Mouse (Mus musculus) frontal cortex, adult (tissue): ENCODE results near the gene Mrps35.

Source experiments
- ATAC-seq: cut with Nextera tagmentation; 2 replicates; pipeline ENCODE4 v1.9.2; 2017; ENCODE audit warnings: mild to moderate bottlenecking, moderate library complexity, mixed read lengths; ENCODE audit not compliant: low TSS enrichment

The Mrps35 gene

DNA sequence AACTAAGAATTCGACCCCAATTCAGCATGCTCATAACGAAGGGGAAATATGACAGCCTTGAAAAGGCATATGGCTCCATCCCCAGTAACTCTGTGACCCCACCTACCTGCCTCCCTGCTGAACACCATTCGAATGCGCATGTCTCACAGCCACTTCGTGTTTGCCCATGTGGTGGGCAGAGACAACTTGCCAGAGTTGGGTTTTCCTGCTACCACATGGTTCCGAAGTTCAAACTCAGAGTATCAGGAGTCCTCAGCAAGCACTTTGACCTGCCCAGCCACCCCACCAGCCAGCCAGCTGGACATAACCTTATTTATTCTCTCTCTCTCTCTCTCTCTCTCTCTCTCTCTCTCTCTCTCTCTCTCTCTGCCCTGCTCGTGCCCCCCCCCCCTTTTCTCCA, 45.2 kb downstream of the Mrps35 start:
- no peak for ATAC-seq

DNA sequence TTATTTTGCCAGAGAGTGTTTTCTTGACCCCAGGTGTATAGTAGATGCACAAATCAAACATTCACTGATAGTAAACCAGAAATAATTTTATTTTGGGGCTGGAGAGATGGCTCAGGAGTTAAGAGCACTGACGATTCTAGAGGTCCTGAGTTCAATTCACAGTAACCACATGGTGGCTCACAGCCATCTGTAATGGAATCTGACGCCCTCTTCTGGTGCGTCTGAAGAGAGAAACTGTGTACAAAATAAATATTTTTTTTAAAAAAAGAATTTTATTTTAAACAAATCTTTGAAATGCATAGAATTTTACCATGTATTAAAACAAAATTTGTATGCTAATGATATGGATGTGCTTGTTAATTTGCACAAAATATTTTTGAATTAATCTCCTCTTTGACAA, 46.0 kb downstream of the Mrps35 start:
- ATAC-seq: no peak

DNA sequence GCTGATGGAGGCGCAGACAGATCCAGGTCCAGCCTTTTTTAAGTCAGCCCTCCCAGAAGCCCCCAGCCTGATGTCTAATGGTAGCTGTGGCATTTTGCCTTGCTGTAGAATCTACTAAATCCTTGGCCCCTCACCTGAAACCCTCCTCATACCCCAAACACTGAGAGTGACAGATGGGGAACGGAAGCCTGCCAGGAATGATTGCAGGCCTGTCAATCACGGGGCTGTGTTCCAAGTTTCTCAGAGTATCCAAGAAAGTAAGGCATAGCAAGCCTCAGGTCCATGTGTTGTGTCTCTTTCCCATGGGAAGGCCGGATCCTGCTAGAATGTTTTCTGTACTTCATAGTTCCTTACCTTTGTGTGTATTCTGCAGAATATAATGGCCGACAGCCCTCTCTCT, 47.6 kb downstream of the Mrps35 start:
- ATAC-seq: no peak

DNA sequence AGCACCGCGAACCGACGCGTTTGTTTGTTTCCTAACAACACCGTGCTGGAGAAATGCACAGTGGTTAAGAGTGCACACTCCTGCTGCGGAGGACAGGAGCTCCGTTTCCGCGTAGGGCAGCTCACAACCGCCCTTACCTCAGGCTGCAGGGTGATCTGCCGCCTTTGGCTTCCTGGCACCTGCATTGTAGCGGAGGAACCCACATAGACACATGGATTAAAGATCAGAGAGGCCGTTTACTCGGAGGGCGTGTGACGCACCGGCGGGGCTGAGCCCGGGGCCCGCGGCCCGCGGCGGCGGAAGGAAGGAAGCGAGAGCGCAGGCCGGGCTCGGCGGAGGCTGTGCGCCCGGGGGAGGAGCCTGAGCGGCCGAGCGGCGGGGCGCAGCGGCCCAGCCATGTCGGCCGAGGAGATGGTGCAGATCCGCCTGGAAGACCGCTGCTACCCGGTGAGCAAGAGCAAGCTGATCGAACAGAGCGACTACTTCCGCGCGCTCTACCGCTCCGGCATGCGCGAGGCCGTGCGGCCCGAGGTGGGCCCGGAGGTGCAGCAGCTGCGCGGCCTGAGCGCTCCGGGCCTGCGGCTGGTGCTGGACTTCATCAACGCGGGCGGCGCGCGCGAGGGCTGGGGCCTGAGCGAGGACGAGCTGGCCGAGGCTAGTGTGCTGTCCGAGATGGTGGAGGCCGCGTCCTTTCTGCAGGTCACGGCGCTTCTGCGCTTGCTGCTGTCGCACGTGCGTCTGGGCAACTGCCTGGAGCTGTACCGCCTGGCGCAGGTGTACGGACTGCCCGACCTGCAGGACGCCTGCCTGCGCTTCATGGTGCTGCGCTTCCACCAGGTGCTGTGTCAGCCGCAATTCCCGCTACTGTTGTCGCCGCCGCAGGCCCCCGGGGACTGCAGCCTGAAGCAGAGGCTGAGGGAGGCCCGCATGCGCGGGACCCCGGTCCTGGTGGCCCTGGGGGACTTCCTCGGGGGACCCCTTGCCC, 48.9 kb downstream of the Mrps35 start, which contains the start of gene Klhl42:
Klhl42 (plus strand) TSS at position 244 of the 985 bp plus-strand sequence.
- peak; percentile 90 for ATAC-seq

DNA sequence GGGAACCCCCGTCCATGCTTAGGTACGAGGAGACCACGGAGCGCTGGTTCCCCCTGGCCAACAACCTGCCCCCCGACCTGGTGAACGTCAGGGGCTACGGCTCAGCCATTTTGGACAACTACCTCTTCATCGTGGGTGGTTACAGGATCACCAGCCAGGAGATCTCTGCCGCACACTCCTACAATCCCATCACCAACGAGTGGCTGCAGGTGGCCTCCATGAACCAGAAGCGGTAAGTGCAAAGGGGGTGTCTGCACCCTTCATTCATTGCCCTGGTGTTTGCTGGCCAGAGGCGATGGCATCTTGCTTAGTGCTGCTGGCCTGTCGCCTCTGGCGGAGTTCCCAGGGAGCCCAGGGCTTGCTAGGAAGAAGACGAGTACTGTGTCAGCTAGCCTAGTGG, 49.6 kb downstream of the Mrps35 start:
- peak; percentile 54 for ATAC-seq

DNA sequence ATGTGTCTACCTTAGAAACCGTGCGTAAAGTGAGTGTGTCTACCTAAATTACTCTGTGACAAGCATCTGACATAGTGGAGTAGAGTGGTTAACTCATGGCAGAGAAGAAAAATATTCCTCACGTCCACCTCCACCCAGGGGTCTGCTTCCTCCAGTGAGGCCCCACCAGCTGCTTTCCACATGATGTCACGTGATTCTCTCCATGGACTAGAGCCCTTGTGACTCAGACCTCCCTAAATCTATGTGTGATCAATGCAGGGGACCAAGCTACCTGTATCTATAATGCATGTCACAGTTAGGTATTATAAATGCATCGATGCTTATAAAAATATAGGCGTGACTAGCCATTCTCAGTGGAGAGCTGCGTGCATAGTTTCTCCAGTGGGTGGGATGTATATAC, 52.2 kb downstream of the Mrps35 start:
- ATAC-seq: no peak

DNA sequence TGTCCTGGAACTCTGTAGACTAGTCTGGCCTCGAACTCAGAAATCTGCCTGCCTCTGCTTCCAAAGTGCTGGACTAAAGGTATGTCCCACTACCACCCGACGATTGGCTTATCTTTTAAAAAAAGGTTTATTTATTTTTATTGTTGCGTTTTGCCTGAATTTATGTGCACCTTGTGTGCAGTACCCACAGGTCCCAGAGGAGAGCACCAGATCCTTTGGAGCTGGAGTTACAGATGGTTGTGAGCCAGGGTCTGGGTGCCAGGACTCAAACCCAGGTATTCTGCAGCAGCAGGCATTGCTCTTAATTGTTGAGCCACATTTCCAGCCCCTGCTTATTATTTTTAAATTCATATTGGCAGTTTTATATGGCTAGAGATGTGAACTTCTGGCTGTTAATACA, 53.5 kb downstream of the Mrps35 start:
- ATAC-seq: no peak

DNA sequence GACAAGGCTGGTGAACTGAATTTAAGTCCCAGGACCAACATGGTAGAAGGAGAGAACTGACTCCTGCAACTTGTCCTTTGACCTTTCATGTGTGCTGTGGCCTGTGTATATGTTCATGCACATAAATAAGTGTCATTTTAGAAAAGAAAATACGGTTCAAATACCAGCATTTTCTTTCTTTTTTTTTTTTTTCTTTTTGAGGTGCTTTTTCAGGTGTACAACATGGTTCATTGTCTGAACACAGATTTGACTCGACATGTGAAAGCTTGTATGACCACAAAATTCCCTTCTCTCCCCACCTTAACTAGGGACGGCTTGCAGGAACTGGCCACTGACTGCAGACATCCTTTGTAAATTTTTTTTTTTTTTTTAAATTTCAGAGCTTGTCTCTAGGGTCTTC, 54.4 kb downstream of the Mrps35 start:
- ATAC-seq: no peak

DNA sequence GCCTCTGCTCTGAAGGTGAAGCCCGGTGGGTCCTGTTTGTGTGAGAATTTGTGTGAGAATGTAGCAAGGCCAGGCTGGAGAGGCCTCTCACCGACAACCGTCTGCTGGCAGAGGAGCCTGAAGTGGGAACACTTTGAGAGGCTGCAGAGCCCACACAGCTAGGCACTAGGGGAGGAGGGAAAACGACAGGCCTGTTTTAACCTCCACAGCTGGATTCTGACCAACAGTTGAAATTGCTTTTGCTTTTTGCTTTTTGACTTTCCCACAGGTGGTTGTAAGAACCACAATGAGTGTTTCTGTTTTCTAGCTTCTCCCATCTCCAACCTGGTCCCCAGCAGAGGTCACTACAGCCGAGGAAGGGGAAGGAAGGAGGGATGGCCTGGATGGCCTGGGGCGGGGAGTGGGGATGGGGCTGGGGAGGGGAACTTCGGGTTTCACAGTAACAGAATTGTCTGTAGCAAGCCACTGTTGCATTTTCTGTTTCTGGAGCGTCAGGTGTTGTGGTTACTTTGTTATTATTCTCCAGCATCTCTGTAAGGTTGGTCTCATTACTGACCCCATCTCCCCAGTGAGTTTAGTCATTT, 54.9 kb downstream of the Mrps35 start:
- ATAC-seq: no peak

DNA sequence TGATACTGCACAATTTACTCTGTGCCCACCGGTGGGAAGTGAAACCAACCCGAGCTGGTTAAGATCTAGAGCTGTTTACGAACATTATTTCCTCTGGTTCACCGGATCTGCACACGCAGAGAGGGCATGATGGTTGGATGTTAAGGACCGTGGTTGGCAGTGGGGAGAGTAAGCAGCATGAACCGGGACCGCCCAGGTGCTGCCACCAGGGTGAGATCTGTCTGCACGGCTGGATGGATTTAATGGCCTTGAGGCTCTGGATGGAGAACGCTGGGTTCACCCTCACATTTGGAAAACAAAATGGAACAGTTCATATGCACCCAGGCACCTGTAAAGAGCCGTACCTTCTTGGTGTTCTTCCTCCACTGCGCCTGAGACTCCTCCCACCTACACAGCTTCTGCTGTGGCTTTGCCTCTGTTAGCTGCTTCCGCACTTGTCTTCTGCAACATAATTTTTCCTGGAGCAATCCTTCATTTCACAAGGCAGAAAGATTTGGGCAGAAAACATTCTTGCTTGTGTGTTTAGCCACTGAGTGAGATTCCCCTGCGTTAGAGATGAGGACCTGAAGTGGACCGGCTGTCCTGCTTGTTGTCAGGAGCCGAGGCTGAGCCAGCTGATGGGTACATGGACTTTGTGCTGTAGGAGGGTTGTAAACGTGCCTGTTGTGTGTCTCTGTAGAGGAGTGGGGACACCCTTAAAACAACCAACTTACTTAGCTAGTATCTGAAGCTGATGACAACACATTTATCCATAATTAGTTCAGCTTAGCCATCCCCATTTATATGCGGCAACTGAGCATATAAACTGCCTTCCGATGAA, 57.1 kb downstream of the Mrps35 start:
- ATAC-seq: peak; percentile 82

DNA sequence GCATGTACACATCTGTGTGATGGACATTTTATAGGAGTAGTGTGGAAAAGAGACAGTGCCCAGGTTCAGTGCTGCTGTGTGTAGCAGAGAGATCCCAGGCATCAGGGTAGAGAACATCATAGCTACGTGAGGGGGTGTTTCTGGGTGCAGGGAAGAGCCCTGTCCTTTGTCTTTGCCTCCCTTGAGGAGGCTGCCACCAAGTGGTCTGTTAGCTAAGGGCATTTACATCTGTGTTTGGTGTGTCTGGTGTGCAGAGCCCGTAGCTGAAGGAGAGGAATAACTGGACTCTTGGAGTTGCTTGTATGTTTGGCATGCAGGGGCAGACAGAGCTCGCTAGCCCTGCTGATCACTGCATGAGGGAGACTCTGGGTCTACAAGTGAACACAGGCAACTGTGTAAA, 59.7 kb downstream of the Mrps35 start:
- no peak for ATAC-seq

DNA sequence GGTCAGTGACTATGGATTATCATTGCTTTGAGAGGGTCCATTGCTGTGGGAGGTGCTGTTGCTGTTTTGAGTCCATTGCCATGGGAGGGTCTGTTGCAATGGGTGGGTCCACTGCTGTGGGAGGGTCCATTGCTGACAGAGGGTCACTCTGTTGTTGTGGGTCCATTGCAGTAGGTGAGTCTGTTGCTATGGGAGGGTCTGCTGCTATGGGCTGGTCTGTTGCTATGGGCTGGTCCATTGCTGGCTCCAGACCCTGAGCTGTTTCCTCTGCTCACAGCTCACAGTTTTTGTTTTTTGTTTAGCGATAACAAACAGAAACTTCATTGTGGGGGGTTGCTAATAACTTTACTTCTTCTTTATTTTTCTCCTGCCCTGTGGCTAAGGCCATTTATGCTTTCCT, 63.0 kb downstream of the Mrps35 start:
- ATAC-seq: no peak

DNA sequence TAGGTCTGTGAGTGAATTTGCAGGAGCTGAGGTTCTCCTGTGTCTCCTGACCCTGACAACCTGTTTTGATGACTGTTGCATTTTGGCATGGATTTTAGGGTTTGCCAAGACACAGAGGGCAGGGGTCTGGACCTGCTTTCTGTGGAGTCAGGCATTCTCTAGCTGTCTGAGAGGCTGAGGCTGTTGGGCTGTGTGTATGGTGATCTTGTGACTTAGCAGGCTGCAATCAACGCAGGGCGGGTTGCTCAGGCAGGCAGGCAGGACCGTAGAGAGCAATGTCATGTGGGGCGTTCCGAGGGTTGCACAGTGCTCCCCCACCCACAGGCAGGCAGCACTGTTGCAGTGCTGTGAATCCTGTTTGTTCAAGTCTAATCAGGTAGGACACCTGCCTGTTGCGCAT, 64.2 kb downstream of the Mrps35 start:
- no peak for ATAC-seq

DNA sequence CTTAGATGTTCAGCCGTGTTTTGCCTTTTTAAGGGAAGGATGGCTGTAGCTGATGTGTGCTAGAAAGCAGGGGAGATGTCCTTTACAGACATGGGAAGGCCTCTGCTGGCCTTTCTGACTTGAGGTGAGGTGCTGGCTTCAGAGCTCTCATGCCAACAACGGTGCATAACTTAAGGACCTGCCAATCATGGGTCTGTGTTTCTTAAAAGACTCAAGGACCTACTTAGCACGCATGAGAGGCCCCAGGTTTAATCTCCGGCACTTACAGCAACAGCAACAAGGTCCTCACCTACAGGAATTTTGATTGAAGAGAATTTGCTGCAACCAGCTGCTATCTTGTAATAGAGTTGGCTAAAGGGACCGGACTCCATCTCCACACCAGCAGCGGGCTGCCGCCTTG, 66.7 kb downstream of the Mrps35 start:
- ATAC-seq: no peak

DNA sequence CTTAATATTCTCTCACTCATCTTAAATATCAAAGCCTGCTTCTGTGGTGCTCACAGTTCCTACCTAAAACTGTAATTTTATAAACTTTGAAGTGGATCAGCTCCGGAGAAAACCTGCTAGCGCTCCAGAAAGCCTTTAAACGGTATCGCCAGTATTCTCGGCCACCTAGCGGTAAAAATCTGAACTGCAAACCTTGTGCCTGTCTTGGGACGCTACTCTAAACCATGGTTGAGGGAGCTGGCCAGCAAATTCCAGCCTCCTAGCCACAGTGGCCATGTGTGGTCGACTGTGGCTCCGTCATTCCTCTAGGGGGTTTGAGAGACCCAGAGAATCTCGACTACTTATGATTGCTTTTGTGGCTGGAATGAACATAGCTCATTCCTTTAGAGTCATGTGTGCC, 74.0 kb downstream of the Mrps35 start:
- peak; percentile 91 for ATAC-seq

DNA sequence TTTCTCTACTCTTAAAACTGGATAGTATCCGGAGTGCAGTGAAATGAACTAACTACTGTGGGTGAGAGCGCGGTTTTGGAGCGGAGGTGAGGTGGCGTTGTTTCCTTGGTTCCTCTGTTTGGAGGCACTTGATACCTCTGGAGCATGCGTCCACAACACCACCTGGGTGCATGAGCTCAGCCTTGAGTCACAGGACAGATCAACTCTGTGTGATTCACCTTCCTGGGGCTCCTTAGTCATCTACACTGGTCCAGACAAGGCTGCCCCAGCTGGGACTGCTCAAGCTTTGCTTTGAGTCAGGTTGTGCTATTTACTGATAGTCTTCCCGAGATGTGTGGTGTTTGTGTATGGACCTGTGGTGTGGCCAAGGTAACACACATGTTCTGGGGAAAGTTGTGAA, 75.2 kb downstream of the Mrps35 start:
- ATAC-seq: no peak

DNA sequence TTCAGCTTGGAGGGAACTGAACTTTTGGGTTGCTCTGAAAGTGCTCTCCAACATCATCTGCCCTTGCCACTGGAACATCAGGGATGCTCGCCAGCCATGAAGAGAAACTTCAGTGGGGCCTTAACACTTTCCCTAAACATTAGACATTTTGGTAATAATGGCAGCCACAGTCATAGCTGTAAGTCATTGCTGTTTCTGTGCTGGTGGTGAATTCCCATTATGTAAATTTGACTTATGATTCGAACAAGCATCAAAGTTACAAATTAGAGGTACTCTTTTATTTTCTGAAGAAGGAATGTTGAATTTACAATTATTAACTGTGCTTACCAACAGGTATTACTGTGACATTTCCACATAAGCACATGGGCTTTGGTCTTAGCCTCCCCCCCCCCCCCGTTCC, 75.6 kb downstream of the Mrps35 start:
- ATAC-seq: no peak

DNA sequence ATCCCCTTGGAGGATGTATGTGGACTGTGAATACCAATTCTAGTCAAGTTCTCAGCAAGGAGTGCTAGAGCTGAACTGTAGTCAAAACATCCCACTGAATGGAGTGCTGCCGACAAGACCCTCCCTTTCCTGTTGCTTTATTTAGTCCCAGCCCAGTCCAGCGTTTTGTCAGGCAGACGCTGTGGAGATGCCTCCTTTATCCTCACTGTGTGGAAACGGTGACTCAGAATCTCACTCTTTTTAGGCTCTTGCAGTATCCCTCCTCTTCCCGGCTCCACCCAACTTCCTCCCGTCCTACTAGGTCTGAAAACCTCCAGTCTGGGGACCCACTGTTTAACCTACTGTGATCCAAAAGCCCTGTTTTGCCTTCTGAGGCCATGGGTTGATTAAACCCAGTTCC, 78.8 kb downstream of the Mrps35 start:
- peak; percentile 92 for ATAC-seq
